Mouse (Mus musculus) embryonic facial prominence, embryonic 11.5 days (tissue): ENCODE data around the gene Gm7102. TPM values are rescaled to one million over a fixed set of nuclear protein-coding genes. Genes with fewer than 3 reads are reported as not detected.

ENCODE experiments used
- ATAC-seq: fragments of 200-750 bp; cut with Nextera tagmentation; replicated peaks from 2 replicates; pipeline ENCODE4 v1.8.0; 2017; ENCODE audit warnings: low read depth; ENCODE audit not compliant: insufficient number of reproducible peaks, low FRiP score, low TSS enrichment
- DNase-seq: peaks from one replicate; pipeline ENCODE4 v3.0.0-alpha.2; 2015; ENCODE audit warnings: low spot score
- H3K27ac ChIP-seq: fragments of 300-500 bp; sonication (generic); replicated peaks from 2 replicates; pipeline ENCODE4 v1.5.1; 2014; ENCODE audit warnings: mild to moderate bottlenecking, low read depth, low read length, control low read depth
- H3K27me3 ChIP-seq: fragments of 300-500 bp; sonication (generic); 2 replicates; pipeline ENCODE4 v1.6.1; 2014; ENCODE audit warnings: mild to moderate bottlenecking, low read length, moderate library complexity, mixed read lengths; ENCODE audit not compliant: control insufficient read depth, insufficient read depth
- H3K36me3 ChIP-seq: fragments of 300-500 bp; sonication (generic); replicated peaks from 2 replicates; pipeline ENCODE4 v1.6.1; 2014; ENCODE audit warnings: low read depth, mild to moderate bottlenecking, low read length, moderate library complexity, mixed read lengths; ENCODE audit not compliant: control insufficient read depth, insufficient read depth
- H3K4me1 ChIP-seq: fragments of 300-500 bp; sonication (generic); 2 replicates; pipeline ENCODE4 v1.6.1; 2014; ENCODE audit warnings: low read length, mixed read lengths; ENCODE audit not compliant: control insufficient read depth, insufficient read depth
- H3K4me2 ChIP-seq: fragments of 300-500 bp; sonication (generic); 2 replicates; pipeline ENCODE4 v1.6.1; 2014; ENCODE audit warnings: low read depth, mild to moderate bottlenecking, control low read depth, low read length, moderate library complexity
- H3K4me3 ChIP-seq: fragments of 300-500 bp; sonication (generic); 2 replicates; pipeline ENCODE4 v1.5.1; 2014; ENCODE audit warnings: low read depth, low read length, control low read depth
- H3K9ac ChIP-seq: fragments of 300-500 bp; sonication (generic); replicated peaks from 2 replicates; pipeline ENCODE4 v1.6.1; 2014; ENCODE audit warnings: mild to moderate bottlenecking, control low read depth, low read length
- H3K9me3 ChIP-seq: fragments of 300-500 bp; sonication (generic); replicated peaks from 2 replicates; pipeline ENCODE4 v1.6.1; 2016; ENCODE audit warnings: mild to moderate bottlenecking, low read length, inconsistent platforms, mixed read lengths; ENCODE audit not compliant: control insufficient read depth
- WGBS: fragments of 180-500 bp; shearing (Covaris S2); extraction: QIAGEN DNeasy Blood & Tissue Kit; methylation state at CpG from one replicate; pipeline ENCODE4 v1.1.7; 2014; 5-methylcytosine and 5-hydroxymethylcytosine counted together
- polyA plus RNA-seq: library from polyadenylated mRNA; unstranded; fragments of >200 nt; fragmentation: Nextera tagmentation; extraction: Ambion mirVana; gene quantifications from 2 replicates; pipeline ENCODE4 v1.2.1, GENCODE M21; 2014

Gm7102 gene
- polyA plus RNA-seq, 1 experiment from 2014 or later, result 0.56 TPM

GRCm38 (mm10) chr19:61151701-61152420 is 24.2 kb downstream of the Gm7102 start:
- peak; percentile 31 for DNase-seq
- peak overlapping the region; percentile 57 for H3K9ac ChIP-seq
- WGBS, result 8% methylated on average over 27 of the region's 27 CpGs
- no peaks in the 10 kb centered on the region for H3K9me3 ChIP-seq
- H3K27ac ChIP-seq, result no peak overlapping the region
- H3K4me1 ChIP-seq, result no peaks in the 10 kb centered on the region
- peak overlapping the region; percentile 68 for H3K4me2 ChIP-seq
- H3K27me3 ChIP-seq, result no peaks in the 10 kb centered on the region
- H3K36me3 ChIP-seq, result no peaks in the 10 kb centered on the region
- ATAC-seq, result peak; percentile 70
- peak overlapping the region; percentile 28 for H3K4me3 ChIP-seq

- H3K9ac ChIP-seq, result peak overlapping the region; percentile 57
- no peak; the same call in 1 of the 2 replicates for ATAC-seq
- peak overlapping the region; percentile 28 for H3K4me3 ChIP-seq
- no peaks in the 10 kb centered on the region for H3K36me3 ChIP-seq
- H3K27ac ChIP-seq, result no peak overlapping the region
- DNase-seq, result peak; percentile 12
- H3K27me3 ChIP-seq, result no peaks in the 10 kb centered on the region
- WGBS, result 8% methylated on average over 8 of the region's 8 CpGs
- H3K4me2 ChIP-seq, result peak overlapping the region; percentile 68
- no peaks in the 10 kb centered on the region for H3K4me1 ChIP-seq
- H3K9me3 ChIP-seq, result no peaks in the 10 kb centered on the region
Observed at GRCm38 (mm10) chr19:61151372-61151700, 24.8 kb downstream of the Gm7102 start.

- WGBS, result 19% methylated on average over 4 of the region's 4 CpGs
- H3K27ac ChIP-seq, result no peak overlapping the region
Observed at GRCm38 (mm10) chr19:61141299-61141698, 34.8 kb downstream of the Gm7102 start.

DNA sequence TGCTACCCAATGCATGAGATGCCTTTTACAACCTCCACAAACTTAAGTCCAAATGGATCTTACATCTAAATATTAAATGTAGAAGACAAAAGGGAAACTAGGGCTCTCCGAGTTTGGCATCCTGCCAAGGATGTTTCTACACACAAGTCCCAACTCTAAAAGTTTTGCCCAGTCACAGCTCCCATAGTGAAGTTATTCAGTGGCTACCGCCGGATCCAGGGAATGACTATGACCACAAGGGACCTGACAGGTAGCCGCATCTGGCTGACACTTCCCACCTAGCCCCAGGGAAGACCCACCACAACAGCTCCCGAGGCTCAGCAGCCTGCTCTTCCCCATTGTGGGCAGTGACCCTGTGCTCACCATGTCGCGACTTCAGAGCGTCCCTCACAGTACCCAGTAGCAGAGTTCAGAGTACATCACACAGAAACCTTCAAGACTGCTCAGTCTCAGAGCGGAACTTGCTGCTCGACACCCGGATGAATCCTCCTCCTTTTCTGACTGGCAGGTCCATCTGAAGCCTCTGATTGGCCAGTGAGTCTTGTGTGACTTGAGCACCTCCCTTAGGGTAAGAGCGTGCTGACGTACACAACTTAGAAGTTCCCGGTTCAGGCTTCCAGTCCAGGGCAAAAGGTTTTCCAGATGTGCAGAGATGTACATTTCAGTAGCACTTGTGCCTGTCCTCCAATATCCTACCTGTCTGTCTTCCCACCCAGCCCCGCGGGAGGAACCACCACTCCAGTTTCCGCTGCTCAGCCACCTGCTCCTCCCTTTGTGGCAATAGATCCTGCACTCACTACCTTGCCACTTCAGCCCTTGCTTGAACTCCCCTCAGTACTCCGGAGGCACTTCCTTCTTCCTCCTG is 35.5 kb downstream of the Gm7102 start, which contains the start of gene Zfp950:
Gene Zfp950, minus strand, starts transcription at position 499 of the 865 bp plus-strand sequence.
- Histone ChIP-seq H3K9me3 (no peaks in the 10 kb centered on the region), H3K4me2 (peak within 1 kb of the TSS; percentile 69), H3K27me3 (no peaks in the 10 kb centered on the region), H3K9ac (peak within 1 kb of the TSS; percentile 72), H3K27ac (no peak within 1 kb of the TSS), H3K36me3 (no peaks in the 10 kb centered on the region), H3K4me3 (peak within 1 kb of the TSS; percentile 71), H3K4me1 (no peaks in the 10 kb centered on the region)
- peak; percentile 99 for ATAC-seq
- WGBS, result 1% methylated on average over 18 of the region's 18 CpGs
- peak; percentile 92 for DNase-seq

More at GRCm38 (mm10) chr19:61141299-61141698, 34.8 kb downstream of the Gm7102 start:
- Histone ChIP-seq H3K4me2 (peak overlapping the region; percentile 53), H3K4me1 (no peaks in the 10 kb centered on the region), H3K4me3 (peak overlapping the region; percentile 71), H3K9me3 (no peaks in the 10 kb centered on the region), H3K9ac (peak overlapping the region; percentile 72), H3K27me3 (no peaks in the 10 kb centered on the region), H3K36me3 (no peaks in the 10 kb centered on the region)
- DNase-seq (no peak), ATAC-seq (no peak)

DNA sequence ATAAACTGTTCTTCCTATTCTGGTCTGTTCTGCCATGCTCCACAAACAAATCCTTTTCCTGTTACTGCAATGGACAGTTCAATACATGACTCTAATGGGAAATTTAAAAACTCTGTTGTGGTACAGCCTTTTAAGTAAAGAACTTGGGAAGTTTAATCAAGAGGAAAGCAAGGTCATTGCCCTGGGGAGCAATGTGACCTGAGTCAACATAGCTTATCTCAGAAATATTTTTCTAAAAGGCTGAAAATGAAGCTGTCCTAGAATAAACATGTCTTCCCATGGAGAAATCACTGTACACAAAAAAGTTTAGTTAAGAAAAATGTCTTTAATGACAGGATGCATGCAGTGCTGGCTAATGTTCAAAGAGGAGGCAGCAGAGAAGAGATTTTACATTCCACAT is 37.5 kb downstream of the Gm7102 start:
- Histone ChIP-seq H3K4me2 (no peak overlapping the region), H3K27ac (no peak overlapping the region), H3K9ac (no peak overlapping the region), H3K27me3 (no peaks in the 10 kb centered on the region), H3K36me3 (no peaks in the 10 kb centered on the region), H3K4me1 (no peaks in the 10 kb centered on the region), H3K4me3 (no peak overlapping the region), H3K9me3 (no peaks in the 10 kb centered on the region)
- ATAC-seq, result no peak
- no peak for DNase-seq

- Histone ChIP-seq H3K27ac (no peak overlapping the region), H3K9ac (no peak overlapping the region), H3K36me3 (no peaks in the 10 kb centered on the region), H3K4me2 (no peak overlapping the region), H3K27me3 (no peaks in the 10 kb centered on the region), H3K4me3 (no peak overlapping the region), H3K9me3 (no peaks in the 10 kb centered on the region), H3K4me1 (no peaks in the 10 kb centered on the region)
- ATAC-seq (no peak), DNase-seq (no peak)
- 86% methylated on average over 10 of the region's 10 CpGs for WGBS
Observed at GRCm38 (mm10) chr19:61131096-61131495, 45.0 kb downstream of the Gm7102 start.
